Mouse (Mus musculus): Measurements from ENCODE around the gene Angel2.

DNA sequence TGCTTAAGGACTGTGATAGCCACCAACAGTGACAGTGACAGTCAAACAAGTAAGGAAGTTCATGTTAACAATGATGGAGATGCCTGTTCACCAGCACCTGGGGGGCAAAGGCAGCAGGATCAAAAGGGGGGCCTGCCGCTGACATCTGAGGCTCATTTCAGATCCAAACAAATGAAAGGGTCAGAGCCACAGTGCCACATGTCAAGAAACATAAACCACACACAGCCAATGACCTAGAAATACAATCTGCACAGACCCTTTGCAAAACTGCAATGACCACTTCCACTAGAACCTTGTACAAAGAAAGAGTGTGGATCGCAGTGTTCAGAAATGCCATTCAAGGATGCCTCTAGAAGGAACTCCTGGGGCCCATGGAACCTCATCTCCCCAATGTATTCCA lies 36.9 kb upstream of the Angel2 start:
- no peak for TF ChIP-seq CTCF (IDR thresholded peaks at IDR 0.05; ENCODE audit: low read depth, low read length)
- TF ChIP-seq POLR2A (IDR thresholded peaks at IDR 0.05; ENCODE audit: borderline replicate concordance, low read depth, low read length) = no peak
